Mouse (Mus musculus): ENCODE measurements around the gene Vamp5.
A peak's percentile ranks its signal among the peaks of the same experiment; 100 is the strongest.

Vamp5 gene

DNA sequence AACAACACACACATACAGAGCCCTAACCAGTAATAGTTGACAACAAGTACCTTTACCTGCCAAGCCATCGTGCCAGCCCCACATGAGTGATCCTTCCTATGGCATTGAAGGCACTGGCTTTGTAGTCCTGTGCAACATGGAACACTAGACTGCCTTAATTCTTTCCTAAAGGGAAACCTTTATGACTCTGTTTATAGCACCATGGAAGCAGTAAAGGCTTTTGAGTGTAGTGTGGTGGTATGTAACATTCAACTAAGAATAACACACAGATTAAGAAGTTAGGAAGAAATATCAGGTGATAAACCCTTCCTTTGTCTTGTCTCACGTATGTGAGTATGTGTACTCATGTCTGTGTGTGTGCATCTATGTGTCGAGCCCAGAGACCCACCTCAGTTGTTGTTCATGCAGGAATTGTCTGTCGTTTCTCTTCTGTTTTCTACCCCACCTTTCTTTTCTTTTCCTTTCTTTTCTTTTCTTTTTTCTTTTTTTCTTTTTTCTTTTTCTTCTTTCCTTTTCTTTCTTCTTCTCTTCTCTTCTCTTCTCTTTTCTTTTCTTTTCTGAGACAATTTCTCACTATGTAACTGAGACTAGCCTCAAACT is 13.3 kb downstream of the Vamp5 start, which contains the start of gene Rnf181:
Gene Rnf181 (minus strand): TSS at position 113 of the 600 bp plus-strand sequence.
- DNase-seq (ENCODE audit: low read depth, low spot score), result no peak

DNA sequence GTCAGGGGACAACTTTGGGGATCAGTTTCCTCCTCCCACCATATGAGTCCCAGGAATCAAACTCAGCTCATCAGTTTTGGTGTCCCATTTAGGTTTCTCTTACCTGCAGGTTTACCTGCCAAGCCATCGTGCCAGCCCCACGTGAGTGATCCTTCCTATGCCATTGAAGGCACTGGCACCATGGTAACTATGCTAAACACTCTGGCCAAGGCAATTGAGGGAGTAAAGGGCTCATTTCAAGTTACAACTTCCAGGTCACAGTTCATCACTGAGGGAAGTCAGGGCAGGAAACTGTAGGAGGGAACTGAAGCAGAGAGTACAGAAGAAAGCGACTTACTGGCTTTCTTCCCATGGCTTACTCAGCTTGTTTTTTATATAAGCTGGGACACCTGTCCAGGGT is 14.0 kb downstream of the Vamp5 start:
- DNase-seq (ENCODE audit: low read depth, low spot score), result no peak

DNA sequence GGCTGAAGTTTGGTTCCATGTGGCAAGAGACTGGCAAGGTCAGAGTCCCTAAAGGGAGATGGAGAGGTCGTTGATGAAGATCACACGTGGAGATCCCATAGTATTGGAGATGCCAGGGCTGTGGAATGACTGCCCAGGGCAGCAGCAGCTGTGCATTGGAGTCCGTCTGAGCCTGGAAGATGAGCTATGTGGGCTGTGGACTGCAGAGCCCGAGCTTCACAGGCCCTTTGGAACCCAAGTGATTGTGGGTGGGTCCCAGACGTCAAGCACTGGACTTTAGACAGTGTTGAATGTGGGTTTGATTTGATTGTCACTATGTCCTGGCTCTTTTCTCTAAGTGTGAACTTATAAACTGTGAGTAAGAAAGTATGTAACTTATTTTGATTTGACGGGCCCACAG is 15.3 kb downstream of the Vamp5 start:
- no peak for DNase-seq (ENCODE audit: low read depth, low spot score)

DNA sequence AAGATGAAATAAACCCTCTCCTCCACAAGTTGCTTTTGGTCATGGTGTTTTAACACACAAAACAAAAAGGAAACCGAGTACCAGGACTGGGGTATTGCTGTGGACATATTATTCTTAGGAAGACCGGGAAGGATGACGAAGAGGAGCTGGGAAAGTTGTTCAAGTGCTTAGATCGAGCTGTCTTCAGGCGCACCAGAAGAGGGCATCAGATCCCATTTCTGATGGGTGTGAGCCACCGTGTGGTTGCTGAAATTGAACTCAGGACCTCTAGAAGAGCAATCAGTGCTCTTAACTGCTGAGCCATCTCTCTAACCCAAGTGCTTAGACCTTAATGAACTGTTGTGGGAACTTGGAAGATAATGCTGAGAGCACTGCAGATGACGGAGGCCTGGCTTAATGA is 16.3 kb downstream of the Vamp5 start:
- DNase-seq (ENCODE audit: low read depth, low spot score), result no peak

DNA sequence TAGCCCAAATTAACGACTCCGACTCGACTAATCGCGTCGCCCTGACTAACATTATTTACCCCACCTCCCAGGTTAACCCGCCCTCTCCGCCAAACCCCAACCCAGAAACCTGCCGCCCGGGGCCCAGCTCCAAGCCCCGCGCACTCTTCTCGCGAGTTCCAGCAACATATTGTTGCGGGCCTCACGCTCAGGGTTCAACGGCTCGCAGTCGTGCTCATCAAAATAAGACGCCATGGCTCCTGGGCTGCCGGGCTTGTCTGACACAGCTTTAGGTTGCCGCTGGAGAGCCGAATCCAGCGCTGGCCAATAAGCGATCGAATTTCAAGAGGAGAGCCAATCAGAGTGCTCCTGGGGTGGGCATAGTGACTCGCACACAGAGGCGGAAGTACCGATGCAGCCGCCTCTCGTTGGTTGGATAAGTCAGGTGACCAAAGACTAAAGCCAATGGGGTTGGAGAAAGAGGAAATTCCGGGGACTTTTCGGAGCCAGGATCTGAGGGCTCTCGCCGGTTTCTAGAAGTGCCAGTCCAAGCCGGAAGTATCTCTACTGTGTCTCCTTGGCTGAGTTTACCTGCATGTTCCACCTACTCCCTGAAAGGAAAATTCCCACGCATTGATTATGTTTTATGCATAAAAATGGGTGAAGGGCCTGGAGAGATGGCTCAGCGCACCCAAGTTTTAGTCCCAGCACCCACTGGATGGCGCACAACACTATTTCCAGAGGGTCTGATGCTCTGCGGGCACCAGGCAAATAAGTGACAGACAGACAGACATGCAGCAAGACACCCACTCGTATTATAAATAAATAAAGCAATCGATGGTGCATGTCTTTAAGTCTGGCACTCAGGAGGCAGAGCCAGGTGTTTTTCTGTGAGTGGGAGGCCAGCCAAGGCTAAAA is 17.9 kb downstream of the Vamp5 start:
- peak; percentile 96 for DNase-seq (ENCODE audit: low read depth, low spot score)

DNA sequence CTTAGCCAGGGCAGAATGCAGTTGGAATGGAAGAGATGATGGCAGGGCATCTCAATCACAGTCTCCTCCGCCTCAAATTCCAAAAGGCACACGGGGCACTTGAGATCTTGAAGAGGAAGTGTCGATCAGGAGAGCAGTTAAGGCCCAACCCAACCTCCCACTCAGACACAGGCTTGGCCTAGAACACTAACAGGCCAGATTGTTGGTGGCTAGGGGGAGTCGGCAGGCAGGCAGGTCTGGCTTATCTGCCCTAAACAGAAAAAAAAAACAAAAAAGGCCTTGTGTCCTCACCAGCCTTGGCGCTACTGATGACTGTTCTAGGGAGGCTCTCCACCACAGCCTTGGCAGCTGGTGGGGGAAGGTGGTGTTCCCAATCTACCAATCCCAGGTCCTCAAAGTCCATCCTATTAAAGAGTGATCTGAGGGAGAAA is 19.1 kb downstream of the Vamp5 start:
- DNase-seq (ENCODE audit: low read depth, low spot score), result no peak

DNA sequence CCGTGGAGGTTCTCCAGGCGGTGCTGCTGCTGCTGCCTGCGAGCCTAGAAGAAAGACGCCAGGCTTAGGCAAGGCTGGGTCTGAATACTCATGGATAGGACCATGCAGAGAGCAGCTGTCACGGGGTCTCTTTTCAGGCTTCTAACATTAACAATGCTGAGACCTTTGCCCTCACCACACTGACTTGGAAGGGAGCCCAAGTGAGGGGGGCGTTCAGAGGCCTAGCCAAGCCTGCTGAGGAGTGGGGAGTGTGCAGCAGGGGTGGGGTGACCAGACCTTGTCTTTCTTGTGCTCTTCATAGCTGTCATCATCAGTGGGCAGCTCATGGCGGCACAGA is 19.7 kb downstream of the Vamp5 start:
- no peak for DNase-seq (ENCODE audit: low read depth, low spot score)

DNA sequence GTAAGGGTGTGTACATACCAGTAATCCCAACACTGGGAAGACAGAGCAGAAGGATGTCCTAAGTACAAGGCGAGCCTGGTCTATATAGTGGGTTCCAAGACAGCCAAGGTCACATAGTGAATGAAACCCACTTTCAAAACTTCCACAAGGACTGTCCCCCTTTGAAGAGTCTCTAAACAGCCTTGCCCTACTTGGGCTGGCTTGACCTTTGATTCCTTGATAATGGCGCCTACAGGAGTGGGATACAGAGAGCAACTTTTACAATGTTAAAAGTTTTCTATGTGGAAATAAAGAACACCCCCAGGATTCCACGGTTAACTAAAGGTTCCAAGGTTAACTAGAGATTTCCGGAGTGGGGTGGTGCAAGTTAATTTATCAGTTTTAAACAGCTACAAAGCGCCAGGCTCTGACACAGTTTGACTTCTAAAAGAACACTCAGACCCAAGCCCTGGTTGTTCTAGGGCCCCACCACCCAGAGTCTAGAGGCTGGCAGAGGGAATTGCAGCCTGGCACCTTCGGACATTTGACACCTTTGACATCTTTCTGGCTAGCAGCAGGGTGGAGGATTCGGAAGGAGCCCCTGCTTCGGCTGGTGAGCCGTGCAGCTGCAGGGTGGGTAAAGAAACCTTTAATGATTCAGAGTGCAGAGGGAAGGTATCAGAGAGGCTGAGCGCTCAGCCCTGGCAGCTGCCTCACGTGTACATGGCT is 20.2 kb downstream of the Vamp5 start:
- DNase-seq (ENCODE audit: low read depth, low spot score), result no peak

DNA sequence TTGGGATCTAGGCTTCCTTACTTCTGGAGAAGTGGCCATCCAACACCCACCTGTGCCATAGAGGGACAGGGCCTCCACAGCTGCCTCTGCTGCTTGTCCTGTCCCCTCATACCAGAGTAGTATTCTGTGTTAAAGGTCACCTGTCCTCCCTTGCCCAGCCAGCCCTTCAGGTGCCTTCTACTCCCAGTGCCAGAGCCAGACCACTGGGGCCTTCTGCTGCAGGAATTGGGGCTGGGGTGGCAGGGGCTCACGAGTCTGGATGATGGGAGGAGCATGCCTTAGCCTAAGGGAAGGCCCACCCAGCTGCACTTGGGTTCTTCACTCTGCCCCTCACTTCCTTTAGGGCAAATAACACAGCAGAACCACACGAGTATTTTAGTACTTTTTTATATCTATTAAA is 20.9 kb downstream of the Vamp5 start:
- DNase-seq (ENCODE audit: low read depth, low spot score), result no peak

DNA sequence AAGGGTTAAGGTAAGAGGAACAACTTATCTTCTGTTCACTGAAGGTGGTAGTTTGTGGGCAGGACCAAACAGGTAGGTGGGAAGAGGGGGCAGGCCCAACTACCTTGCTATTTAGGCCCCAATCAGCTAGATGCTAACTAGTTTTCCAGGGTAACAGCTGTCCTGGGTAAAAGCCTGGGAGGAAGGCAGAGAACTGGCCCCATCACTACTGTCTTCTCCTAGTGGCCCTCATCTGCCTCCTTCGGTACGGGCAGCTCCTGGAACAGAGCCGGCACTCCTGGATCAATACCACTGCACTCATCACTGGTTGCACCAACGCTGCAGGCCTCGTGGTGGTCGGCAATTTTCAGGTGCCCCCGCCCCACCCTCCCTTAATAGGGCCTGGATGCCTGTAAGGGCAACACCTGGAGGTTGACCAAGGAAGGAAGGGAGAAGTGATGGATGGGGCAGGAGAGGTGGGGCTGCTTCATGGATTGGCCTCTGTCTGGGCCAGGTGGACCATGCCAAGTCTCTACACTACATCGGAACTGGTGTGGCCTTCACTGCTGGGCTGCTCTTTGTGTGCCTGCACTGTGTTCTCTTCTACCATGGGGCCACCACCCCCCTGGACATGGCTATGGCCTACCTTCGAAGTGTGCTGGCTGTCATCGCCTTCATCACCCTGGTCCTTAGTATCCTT is 22.0 kb downstream of the Vamp5 start:
- DNase-seq (ENCODE audit: low read depth, low spot score), result no peak

DNA sequence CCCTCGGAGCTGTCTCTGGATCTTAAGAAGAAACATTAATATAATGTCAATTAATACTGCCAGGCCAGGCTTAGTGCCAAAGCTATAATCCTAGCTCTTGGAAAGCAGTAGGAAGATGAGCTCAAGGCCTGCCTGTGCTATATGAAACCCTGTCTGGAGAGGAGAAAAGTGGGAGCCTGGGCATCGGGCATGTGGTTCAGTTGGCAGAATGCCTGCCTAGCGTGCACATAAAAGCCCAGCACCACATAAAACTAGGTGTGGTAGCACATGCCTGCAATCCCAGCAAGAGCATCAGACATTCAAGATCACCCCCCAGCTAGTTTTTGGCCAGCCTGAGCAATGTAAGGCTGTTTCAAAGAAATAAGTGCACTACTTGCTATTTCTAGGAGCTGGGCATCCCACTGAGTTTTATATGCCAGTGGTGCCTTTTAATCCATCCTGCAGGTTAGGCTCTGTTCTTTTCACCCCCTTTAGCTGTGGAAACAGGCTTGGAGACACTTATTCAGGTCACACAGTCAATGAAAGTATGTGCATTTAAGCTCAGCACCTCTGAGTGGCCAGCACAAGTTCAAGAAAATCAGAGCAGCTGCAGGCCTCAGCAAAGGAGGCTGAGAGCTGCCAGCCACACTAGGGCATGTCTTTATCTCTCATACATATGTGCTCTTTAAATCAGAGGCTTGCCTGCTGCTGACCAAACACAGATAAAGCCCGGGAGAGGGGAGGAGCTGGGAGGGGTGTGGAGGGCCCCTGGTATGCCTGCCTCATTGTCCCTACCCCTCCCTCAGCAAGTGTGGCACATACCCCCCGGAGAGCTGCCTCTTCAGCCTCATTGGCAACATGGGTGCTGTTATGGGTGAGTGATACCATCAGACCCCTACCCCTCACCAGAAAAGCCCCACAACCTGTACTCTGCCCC is 22.8 kb downstream of the Vamp5 start:
- no peak for DNase-seq (ENCODE audit: low read depth, low spot score)

DNA sequence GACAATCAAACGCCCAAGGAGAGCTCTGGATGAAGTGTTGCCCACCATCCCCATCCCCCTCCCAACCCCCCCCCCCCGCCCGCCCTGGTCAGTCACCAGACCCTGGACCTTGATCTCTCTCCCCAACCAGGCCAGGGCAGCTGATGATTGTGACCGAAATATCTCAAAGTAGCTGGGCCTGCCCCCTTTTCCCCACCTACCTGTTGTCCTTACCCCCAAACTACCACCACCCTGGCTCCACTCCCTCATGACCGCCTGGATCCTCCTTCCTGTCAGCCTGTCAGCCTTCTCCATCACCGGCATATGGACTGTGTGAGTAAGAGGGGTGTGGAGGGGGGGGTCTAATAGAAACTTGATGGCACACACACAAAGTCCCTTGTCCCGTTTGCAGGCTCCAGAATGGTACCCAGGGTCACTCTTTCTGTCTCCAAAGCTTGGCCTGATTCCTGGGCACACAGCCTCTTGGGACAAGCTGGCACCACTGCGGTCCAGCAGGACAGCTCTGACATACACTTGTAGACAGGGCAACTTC is 24.2 kb downstream of the Vamp5 start:
- no peak for DNase-seq (ENCODE audit: low read depth, low spot score)

DNA sequence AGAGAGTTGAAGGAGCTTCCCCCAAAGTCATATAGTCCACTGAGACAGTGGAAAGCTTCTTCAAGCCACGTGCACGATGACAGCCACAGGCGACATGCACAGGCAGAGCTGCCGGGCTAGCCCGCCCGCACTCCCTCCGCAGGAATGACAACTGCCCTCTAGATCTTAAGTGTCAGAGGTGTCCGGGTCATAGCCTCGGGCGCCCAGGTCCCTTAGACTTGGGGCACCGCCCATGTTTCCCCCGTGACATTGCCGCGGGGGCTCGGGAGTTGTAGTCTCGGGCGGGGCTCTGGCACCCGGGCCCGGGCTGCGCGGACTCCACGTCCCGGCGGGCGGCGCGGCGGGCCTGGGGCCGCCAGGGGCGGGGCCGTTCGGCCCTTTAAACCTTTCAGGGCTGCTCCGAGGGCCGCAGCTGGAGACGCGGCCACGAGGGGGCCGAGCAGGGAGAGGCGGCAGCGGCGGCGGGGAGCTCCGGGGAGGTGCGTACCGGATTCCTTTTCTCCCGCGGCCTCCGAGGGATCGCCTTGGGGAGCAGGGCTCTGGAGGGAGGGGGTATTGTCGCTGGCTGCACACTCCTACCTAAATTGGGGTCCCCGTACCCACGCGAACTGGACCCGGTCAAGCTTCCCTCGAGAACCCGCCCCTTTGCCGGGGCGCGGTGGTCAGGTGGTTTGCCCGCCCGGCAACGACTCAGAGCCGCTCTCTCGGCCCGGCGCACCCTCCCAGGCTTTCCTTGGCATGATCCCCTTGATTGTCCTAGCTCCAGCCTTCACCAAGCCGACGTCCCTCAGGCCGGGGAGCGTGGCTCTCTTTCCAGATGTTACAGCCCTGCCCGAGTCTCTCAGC is 25.0 kb downstream of the Vamp5 start, which contains the start of gene Tmem150a:
Gene Tmem150a (plus strand): TSS at position 382 of the 846 bp plus-strand sequence.
- peak; percentile 69 for DNase-seq (ENCODE audit: low read depth, low spot score)

DNA sequence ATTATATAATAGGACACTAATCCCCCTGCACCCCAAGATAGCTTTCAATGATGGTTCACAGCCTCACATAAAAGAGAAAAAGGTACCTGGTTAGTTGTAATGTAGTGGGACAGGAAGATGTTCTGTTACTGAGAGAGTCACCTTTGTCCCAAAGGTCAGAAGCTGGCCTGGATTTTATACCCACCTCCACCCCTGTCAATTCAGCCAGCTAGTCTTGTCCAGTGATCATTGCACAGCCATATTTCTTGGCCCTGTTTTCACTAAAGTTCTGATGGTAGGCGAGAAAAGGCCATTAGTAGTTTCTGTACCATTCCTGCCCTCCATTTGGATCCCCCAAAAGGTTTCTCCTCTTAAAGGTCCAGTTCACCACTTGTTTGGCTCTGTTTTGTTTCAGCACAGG is 26.2 kb downstream of the Vamp5 start:
- DNase-seq (ENCODE audit: low read depth, low spot score), result no peak

DNA sequence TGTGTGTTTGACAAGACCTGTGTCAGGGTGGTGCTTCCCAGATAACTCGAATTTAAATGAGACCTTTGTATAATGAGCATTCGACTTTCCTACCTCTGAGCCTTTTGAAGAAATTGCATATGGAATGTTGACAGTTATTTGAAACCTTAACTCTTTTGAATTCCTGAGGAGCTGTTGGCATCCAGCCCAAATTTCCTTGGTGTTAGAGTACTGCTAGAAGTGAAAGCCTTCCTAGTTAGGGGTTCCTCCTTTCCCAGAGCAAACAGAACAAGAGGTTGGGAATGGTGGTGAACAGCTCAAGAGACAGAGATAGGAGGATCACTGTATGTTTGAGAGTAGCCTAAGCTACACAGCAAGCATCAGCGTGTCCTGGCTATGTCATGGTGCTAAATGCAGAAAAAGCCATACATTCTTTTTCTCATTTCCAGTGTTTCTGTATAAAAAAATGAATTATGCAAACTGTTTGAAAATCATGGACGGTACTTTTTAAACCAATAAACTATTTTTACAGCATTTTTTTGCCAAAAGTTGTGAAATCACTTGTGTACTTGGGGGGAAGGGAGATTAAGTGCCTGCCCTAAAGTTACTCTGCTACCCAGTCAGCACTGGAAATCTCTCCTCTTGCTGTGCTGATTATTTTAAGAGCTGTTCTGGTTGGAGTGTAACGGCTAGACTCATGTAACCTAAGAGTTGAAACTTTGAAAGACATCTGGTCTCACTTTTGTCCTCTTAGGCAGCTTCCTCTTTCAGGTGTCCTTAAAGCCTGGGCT is 27.4 kb downstream of the Vamp5 start:
- no peak for DNase-seq (ENCODE audit: low read depth, low spot score)

DNA sequence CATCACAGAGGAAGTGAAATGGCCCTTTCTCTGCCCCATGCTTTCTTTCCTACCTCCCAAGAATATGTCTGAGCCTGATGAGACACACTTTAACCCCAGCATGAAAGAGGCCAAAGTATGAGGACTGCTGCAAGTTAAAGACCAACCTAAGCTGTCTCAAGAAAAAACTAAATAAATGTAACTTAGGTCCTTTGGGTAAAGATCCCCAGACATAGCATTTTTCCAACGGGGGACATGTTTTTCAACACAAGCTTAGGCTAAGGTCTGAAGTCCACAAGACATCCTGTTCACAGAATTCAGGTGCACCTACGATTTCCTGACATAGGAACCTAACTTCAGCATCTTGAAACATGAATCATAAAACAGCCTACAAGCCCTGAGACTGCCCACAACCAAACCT is 30.1 kb downstream of the Vamp5 start:
- no peak for DNase-seq (ENCODE audit: low read depth, low spot score)

DNA sequence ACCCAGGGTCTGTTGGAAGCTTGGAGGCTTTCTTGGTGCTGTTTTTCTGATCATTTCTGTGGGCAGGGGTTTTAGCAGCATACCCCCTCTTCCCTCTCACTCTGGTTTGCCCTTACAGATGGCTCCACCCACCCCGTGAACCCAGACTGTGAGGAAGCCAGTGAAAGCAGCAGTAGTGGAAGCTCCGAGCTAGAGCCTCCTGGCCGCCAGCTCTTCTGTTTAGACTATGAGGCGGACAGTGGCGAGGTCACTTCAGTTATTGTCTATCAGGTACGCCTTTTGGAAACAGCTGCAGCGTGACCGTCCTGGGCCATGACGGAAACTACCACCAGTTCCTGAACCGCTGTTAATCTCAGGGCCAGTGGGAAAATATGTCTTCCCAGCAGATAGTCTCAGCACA is 31.9 kb downstream of the Vamp5 start:
- no peak for DNase-seq (ENCODE audit: low read depth, low spot score)

DNA sequence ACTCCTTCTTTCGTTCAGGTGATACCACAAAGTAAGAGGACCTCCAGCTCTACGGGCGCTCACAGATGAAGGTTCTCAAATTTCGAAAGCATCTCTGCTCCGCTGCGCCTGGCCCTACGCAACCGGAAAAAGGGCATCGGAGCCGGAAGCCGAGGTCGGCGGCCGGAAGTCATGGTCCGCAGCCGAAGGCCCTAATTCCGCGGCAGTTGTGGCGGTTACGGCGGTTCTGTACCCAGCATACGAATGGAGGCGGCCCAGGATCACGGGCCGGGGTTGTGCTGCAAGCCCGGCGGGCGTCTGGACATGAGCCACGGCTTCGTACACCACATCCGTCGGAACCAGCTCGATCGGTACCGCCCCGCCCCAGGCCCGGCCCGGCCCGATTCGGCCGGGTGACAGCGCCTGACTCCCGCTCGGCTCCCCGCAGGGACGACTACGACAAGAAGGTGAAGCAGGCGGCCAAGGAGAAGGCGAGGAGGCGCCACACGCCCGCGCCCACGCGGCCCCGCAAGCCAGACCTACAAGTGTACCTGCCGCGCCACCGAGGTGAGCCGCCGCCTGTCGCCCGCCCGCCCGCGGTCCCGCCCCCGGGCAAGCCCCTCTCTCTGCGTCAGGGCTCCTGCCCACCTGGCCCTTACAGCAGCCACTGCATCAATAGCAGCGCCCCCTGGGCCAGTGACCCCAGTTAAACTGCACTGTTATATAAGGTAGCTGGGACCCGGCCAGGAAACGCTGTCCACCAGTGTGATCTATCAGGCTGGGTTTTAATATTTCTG is 32.9 kb downstream of the Vamp5 start, which contains the start of gene 0610030E20Rik:
Gene 0610030E20Rik (plus strand): TSS at position 152 of the 776 bp plus-strand sequence.
- peak; percentile 75 for DNase-seq (ENCODE audit: low read depth, low spot score)
